ENCODE assay signal across 7 mouse cellular contexts in the genomic region with DNA sequence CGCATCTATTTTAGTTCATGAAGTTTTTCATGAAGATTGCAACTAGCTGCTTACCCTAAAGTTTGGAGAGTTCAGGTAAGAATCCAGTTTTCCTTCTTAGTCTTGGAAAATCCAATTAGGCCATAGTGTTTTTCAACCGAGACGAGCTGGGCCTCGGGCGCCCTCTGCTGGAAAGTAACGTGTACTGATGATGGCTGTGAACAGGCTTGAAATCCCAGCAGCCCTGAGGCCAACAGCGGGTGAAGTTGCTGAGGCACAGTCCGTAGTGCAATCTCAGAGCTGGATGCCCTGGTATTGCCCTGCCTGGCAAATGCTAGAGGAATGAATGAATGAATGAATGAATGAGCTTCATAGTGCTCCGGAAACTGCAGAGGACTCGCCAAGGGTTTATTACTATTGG. TPM values are rescaled to one million over a fixed set of nuclear protein-coding genes. Genes with fewer than 3 reads are reported as not detected.
DNase-seq lines count a peak whose midpoint lies in the region; ATAC-seq and TF ChIP-seq lines count a peak whose summit lies in the region.

No protein-coding gene starts in this region.

- H3K9ac ChIP-seq in ES-E14 (ENCODE audit: insufficient read depth, low read depth, low read length, poor library complexity, severe bottlenecking), result peak overlapping the region; percentile 31
- no peak overlapping the region for H3K9ac ChIP-seq in heart, embryonic 12.5 days

- peak overlapping the region; percentile 17 to 39; a peak in 2 of 4 replicates for H3K4me3 ChIP-seq in ES-E14 (ENCODE audit: insufficient read depth in 1 of 2, low read depth in 1 of 2, low read length in 2 of 2, poor library complexity in 1 of 2, severe bottlenecking in 1 of 2)
- H3K4me3 ChIP-seq in heart, embryonic 12.5 days, result no peak overlapping the region

- no peaks in the 10 kb centered on the region for H3K36me3 ChIP-seq in ES-E14 (ENCODE audit: control insufficient read depth, insufficient read depth, low read length, poor library complexity, severe bottlenecking)
- H3K36me3 ChIP-seq in heart, embryonic 12.5 days, result no peaks in the 10 kb centered on the region

- peak; percentile 41; the same call in 1 of the 2 replicates for ATAC-seq in heart, embryonic 12.5 days (ENCODE audit: insufficient number of reproducible peaks, low FRiP score)

- no peaks in the 10 kb centered on the region for H3K9me3 ChIP-seq in ES-E14 (ENCODE audit: control insufficient read depth, insufficient read depth, low read depth, low read length)
- 0 out of 2 replicates have a peak, but pooled peaks cover 3% of the 10 kb centered on the region for H3K9me3 ChIP-seq in heart, embryonic 12.5 days (replicated peaks)

- H3K4me1 ChIP-seq in ES-E14 (ENCODE audit: control insufficient read depth in 2 of 2, insufficient read depth in 2 of 2, low read length in 2 of 2, poor library complexity in 1 of 2), result peaks cover 2 to 5% of the 10 kb centered on the region in 2 experiments; a peak in 1 of 4 replicates
- H3K4me1 ChIP-seq in heart, embryonic 12.5 days (replicated peaks), result peaks cover 13% of the 10 kb centered on the region

- H3K4me2 ChIP-seq in heart, embryonic 12.5 days, result peak overlapping the region; percentile 26; the same call in 1 of the 2 replicates

- no peaks in the 10 kb centered on the region for H3K27me3 ChIP-seq in heart, embryonic 12.5 days (replicated peaks)

- 3% methylated on average over 10 of the region's 10 CpGs for WGBS in heart, embryonic 12.5 days

- no peak overlapping the region for H3K27ac ChIP-seq in ES-E14 (ENCODE audit: insufficient read depth, low read depth, low read length, poor library complexity, severe bottlenecking)
- H3K27ac ChIP-seq in heart, embryonic 12.5 days (ENCODE audit: poor library complexity, severe bottlenecking), result peak overlapping the region; percentile 50; the same call in 1 of the 2 replicates

- in situ Hi-C loops in ES-E14 (cut with MboI; ENCODE audit: low sequenced_read_pairs in 2 of 2, unreplicated experiment in 2 of 2), result no loop called here

- DNase-seq in ES-E14 (ENCODE audit: low read depth, low spot score), result peak; percentile 78
- DNase-seq in adrenal gland, postnatal 10 days, result peak; percentile 84
- peak; percentile 74 for DNase-seq in embryo, embryonic 11.5 days (ENCODE audit: low read depth, low spot score)
- DNase-seq in kidney, postnatal 4 days, result peak; percentile 83 to 85
- peak; percentile 59 for DNase-seq in lung, postnatal 25 days (ENCODE audit: low spot score)
- peak; percentile 12 to 30 for DNase-seq in right cerebral cortex, postnatal 36 days (ENCODE audit: low spot score in 2 of 2)

TF ChIP-seq in ES-E14, 5 proteins besides CTCF, POLR2A, EP300 and RAD21:
- TF ChIP-seq MAFK (IDR thresholded peaks at IDR 0.05; ENCODE audit: insufficient read depth, low read depth, low read length) (no peak), HCFC1 (IDR thresholded peaks at IDR 0.05; ENCODE audit: borderline replicate concordance, insufficient read depth, low read length) (no peak), CHD2 (IDR thresholded peaks at IDR 0.05; ENCODE audit: low read depth, low read length) (no peak), ZC3H11A (IDR thresholded peaks at IDR 0.05; ENCODE audit: borderline replicate concordance, low read depth, low read length) (peak; percentile 17; the same call in 1 of the 2 replicates), ZNF384 (IDR thresholded peaks at IDR 0.05; ENCODE audit: low read depth, low read length) (no peak)

RNA-seq across cellular contexts. Expression of gene Ccdc69, which starts 9.1 kb away (rescaled TPM):
- total RNA-seq in ES-E14 (2012; rRNA removed), result 0.16 and 0.22 TPM in 2 replicates
- 1 to 10 TPM; 7.3 to 7.8 TPM for total RNA-seq in adrenal gland, postnatal 10 days (2021)
- 17.5 and 19.0 TPM in 2 replicates for polyA plus RNA-seq in heart, embryonic 12.5 days (2016; fragmentation: Nextera tagmentation; extraction: Ambion mirVana)

RNA-seq across cellular contexts. Expression of gene Gm2a, which starts 10.9 kb away (rescaled TPM):
- total RNA-seq in ES-E14 (2012; rRNA removed), result 11.7 and 21.0 TPM in 2 replicates
- 10 to 100 TPM; 75.3 to 78.6 TPM for total RNA-seq in adrenal gland, postnatal 10 days (2021)
- polyA plus RNA-seq in heart, embryonic 12.5 days (2016; fragmentation: Nextera tagmentation; extraction: Ambion mirVana), result 49.4 and 49.9 TPM in 2 replicates

RNA-seq across cellular contexts. Expression of gene Anxa6, which starts 53.8 kb away (rescaled TPM):
- 121 and 125 TPM in 2 replicates for total RNA-seq in ES-E14 (2012; rRNA removed)
- total RNA-seq in adrenal gland, postnatal 10 days (2021), result 100 to 1,000 TPM; 181 to 222 TPM
- 335 and 339 TPM in 2 replicates for polyA plus RNA-seq in heart, embryonic 12.5 days (2016; fragmentation: Nextera tagmentation; extraction: Ambion mirVana)

Comparison
In these comparisons a context has a peak if more than half of its experiments do, and no peak if none do; other contexts are left out.
1. DNase-seq: peak in every context shown above with its lines; median percentile 84 in adrenal gland, postnatal 10 days; 84 in kidney, postnatal 4 days; 78 in ES-E14; 74 in embryo, embryonic 11.5 days; 59 in lung, postnatal 25 days; 21 in right cerebral cortex, postnatal 36 days.